Mouse (Mus musculus) cerebellum, adult 2 months (tissue): ENCODE measurements around the gene Jak3. TPM values are rescaled to one million over a fixed set of nuclear protein-coding genes. Genes with fewer than 3 reads are reported as not detected.
A peak's percentile ranks its signal among the peaks of the same experiment; 100 is the strongest.
"Not testable (repeated sequence)": the region's sequence is repeated elsewhere in the genome, so short reads cannot be mapped to it uniquely, and the experiment has no call there.

Experiments
- DNase-seq, 2 experiments: peaks; one replicate each; pipeline ENCODE4 v3.0.0; 2021
- H3K27ac ChIP-seq: fragments of 200-500 bp; 2 replicates; pipeline ENCODE4 v1.5.1; 2012; ENCODE audit warnings: low read length, control low read depth, inconsistent platforms; ENCODE audit not compliant: insufficient read depth
- H3K27me3 ChIP-seq: fragments of 200-500 bp; 2 replicates; pipeline ENCODE4 v1.6.1; 2012; ENCODE audit warnings: inconsistent platforms, mild to moderate bottlenecking, low read length, moderate library complexity; ENCODE audit not compliant: control insufficient read depth, insufficient read depth
- H3K4me1 ChIP-seq: fragments of 200-500 bp; 2 replicates; pipeline ENCODE4 v1.6.1; 2011; ENCODE audit warnings: low read length; ENCODE audit not compliant: control insufficient read depth, insufficient read depth
- H3K4me3 ChIP-seq: fragments of 200-500 bp; replicated peaks from 2 replicates; pipeline ENCODE3; 2011; ENCODE audit warnings: mild to moderate bottlenecking, low read depth, low read length, control low read depth; ENCODE audit not compliant: insufficient read depth
- CTCF ChIP-seq: fragments of 200-500 bp; IDR thresholded peaks from 2 replicates; pipeline ENCODE4 v1.5.1; 2011; ENCODE audit warnings: low read depth, mild to moderate bottlenecking, control low read depth, low read length, moderate library complexity, borderline replicate concordance; ENCODE audit not compliant: insufficient read depth
- POLR2A ChIP-seq: fragments of 200-500 bp; IDR thresholded peaks from 2 replicates; pipeline ENCODE4 v1.6.1; 2011; ENCODE audit warnings: low read length, control low read depth, borderline replicate concordance; ENCODE audit not compliant: insufficient read depth
- WGBS: fragments of 180-500 bp; shearing (Covaris S2); methylation state at CpG from one replicate; pipeline ENCODE4 v1.1.7; 2018; 5-methylcytosine and 5-hydroxymethylcytosine counted together
- polyA plus RNA-seq: library from polyadenylated mRNA; depleted of rRNA; stranded (reverse); fragments of >200 nt; gene quantifications from 2 replicates; pipeline ENCODE4 v1.2.3, GENCODE M21; 2012

Gene Jak3
- polyA plus RNA-seq, 1 experiment = 3.6 TPM

DNA sequence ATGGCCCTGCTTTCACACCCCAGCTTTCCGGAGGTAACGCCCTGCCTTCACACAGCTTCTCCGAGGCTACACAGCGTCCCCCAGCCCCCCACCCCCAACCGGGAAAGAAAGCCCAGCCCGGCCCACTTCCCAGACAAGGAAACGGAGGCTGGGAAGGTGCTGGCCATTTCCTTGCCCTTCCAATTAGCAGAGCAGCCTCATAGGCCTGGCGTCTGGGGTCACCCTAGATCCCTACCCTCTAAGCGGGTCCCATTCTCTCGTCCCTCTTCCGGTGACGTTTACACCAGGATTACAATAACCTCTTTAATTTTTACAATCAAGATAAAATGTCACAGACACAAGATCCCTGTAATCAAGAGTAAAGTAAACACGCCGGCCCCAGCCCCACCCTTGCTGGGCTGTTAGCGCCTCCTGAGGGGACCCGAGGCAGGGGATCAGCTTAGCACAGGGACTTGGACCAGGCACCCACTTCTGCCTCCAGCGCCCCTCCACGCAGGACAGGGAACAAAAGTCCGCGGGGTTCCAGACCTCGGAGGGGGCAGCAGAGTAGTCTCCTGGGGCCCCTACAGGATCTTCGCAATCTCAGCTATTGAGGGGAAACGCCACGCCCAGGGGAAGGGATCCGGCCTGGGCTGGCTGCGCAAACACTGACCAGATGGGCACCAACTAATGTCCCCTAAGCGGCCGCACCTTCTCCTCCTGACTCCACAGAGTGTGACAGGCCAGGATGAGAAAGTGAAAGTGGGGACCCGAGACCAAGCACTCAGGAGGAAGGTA is 24.6 kb downstream of the Jak3 start:
- H3K4me3 ChIP-seq = no peak overlapping the region
- no peaks in the 10 kb centered on the region; the same call in 1 of the 2 replicates for H3K27me3 ChIP-seq
- TF ChIP-seq CTCF (no peak), POLR2A (no peak)
- WGBS = 17% methylated on average over 29 of the region's 29 CpGs
- no peak for DNase-seq
- H3K27ac ChIP-seq = no peak overlapping the region
- no peaks in the 10 kb centered on the region for H3K4me1 ChIP-seq

DNA sequence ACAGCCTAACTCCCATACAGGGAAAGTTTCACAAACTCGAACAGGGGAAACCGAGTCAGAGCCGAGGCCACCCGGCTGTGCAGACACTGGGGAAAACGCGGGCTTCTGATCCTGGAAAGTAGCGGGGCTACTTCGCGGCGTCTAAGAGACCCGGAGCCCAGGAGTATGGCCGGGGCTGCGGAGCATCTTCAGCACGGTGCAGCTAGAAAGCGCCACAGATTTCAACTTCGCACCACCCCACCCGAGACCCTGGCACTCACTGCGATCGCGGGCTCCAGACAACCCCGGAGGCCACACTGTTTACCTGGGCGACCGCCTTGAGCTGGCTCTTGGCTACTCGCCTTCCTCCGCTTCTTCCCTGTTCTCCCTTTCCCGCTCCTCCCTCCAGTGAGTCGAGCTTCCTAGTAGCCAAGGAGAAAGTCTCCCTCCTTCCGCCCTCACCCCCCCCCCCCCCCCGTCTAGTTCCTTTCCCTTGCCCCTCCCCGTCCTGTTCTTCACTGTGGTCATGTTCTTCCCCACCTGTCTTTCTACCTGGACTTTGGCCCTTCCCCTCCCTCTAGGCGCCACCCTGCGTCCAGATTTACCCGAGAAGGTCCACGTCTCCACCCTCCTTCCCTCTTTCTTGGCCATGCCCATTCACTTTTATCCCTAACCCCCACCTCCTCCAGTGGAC is 25.5 kb downstream of the Jak3 start, which contains the start of gene B3gnt3:
TSS of gene B3gnt3 (minus strand) at position 376 of the 673 bp plus-strand sequence.
- Histone ChIP-seq H3K4me3 (no peak within 1 kb of the TSS), H3K4me1 (no peaks in the 10 kb centered on the region), H3K27me3 (no peaks in the 10 kb centered on the region; the same call in 1 of the 2 replicates), H3K27ac (no peak within 1 kb of the TSS)
- no peak for DNase-seq
- WGBS = 19% methylated on average over 33 of the region's 34 CpGs
- TF ChIP-seq CTCF = no peak
- no peak for TF ChIP-seq POLR2A

DNA sequence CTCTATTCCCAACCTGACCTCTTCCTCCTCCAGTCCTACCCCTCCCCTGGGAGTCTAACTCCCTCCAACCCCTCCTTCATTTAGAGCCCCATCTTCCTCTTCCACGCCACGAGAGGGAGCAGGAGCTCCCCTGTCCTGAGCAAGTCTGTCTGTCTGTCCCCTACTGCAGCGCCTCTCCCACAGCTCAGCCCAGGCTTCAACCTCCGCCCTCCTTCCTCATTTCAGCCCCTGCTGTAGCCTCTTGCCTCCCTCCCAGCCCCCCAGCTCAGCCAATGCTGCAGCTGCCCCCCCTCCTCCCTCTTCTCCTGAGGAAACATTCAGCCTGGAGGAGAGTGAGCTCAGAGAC is 26.0 kb downstream of the Jak3 start:
- 35% methylated on average over 4 of the region's 4 CpGs for WGBS
- Histone ChIP-seq H3K4me1 (no peaks in the 10 kb centered on the region), H3K4me3 (no peak overlapping the region), H3K27me3 (no peaks in the 10 kb centered on the region; the same call in 1 of the 2 replicates), H3K27ac (no peak overlapping the region)
- DNase-seq = no peak
- no peak for TF ChIP-seq CTCF
- no peak for TF ChIP-seq POLR2A

DNA sequence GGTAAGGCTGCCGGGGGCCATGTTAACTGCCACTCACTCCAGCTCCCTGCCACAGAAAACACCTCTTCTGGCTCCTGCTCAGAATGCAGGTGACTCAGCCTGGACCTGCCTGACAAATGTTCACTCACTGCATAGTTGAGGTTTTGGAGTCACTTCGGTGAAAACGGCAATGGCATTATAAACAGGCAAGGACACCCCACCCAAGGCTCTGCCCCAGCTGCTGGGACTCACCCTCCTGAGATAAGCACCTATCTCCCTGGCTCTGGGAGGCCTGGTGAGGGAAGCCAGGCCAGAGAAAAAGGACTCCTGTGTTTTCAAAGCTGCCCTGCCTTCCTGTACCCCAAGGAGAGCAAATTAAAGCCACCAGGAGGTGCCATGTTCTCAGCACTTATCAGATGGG is 26.8 kb downstream of the Jak3 start:
- H3K27ac ChIP-seq = no peak overlapping the region
- DNase-seq = no peak
- no peaks in the 10 kb centered on the region for H3K4me1 ChIP-seq
- 94% methylated on average over 3 of the region's 3 CpGs for WGBS
- no peak overlapping the region for H3K4me3 ChIP-seq
- no peaks in the 10 kb centered on the region; the same call in 1 of the 2 replicates for H3K27me3 ChIP-seq
- no peak for TF ChIP-seq POLR2A
- no peak for TF ChIP-seq CTCF

DNA sequence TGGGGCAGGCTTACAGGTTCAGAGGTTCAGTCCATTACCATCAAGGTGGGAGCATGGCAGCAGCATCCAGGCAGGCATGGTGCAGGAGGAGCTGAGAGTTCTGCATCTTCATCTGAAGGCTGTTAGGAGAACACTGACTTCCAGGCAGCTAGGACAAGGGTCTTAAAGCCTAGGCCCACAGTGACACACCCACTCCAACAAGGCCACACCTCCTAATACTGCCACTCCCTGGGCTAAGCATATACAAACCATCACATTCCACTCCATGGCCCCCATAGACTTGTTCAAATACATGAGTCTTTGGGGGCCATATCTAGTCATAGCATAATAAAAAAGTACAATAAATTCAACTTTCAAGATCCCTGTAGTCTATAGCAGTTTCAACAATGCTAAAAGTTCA is 27.3 kb downstream of the Jak3 start:
- not testable (repeated sequence) for DNase-seq, H3K4me3 ChIP-seq, H3K27me3 ChIP-seq, H3K4me1 ChIP-seq, H3K27ac ChIP-seq

DNA sequence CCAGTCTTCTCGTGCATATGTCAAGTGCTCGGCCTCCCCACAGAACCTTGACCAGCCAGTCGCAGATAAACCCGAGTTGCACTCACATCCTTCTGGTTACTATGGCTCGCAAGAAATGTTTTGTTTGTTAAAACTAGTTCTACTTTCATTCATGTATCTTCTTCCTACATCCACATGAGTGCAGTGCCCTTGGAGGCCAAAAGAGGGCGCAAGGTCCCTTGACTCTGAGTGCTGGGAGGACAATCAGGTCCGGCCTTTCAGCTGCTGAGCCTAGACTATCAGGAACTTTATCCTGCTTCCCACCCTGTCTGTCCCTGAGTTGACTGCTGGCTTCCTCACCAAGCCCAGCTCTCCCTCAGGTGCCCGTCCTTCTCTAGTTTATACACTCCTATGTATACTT is 31.8 kb downstream of the Jak3 start:
- TF ChIP-seq POLR2A = no peak
- TF ChIP-seq CTCF = peak; percentile 65
- Histone ChIP-seq H3K27me3 (no peaks in the 10 kb centered on the region), H3K27ac (no peak overlapping the region), H3K4me1 (peaks cover 8% of the 10 kb centered on the region; the same call in 1 of the 2 replicates), H3K4me3 (no peak overlapping the region)
- no peak for DNase-seq
- 54% methylated on average over 8 of the region's 8 CpGs for WGBS

DNA sequence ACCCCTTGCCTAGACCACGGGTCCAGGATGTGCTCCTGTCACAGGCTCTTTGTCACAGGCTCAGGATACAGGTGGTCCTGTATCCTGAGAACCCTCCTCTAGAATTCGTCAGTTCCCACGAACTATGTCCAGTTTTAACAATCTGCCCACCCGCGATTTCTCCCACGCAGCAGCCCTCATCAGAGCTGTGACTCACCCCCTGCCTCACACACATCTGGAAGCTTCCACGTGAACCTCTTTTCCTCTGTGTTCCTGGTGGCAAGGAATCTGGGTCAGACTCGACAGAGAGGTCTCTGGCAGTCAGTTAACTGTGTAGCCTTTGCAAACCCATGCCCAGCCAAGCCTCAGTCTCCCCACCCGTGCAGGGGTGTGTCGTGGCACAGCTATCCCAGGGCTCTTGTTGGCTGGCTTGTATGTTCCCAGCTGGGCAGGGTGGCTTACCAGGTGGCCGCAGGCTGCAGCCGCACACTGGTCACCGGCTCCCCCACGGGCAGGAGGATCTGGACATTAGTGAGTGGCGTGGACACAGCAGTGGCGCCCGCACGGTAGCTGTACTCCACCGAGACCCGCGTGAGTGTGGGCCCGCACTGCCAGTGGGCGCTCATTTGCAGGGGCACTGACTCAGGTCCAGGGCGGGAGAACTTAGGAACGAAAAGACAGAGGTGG is 33.2 kb downstream of the Jak3 start:
- Histone ChIP-seq H3K27me3 (no peaks in the 10 kb centered on the region), H3K27ac (no peak overlapping the region), H3K4me3 (peak overlapping the region; percentile 57), H3K4me1 (peaks cover 8% of the 10 kb centered on the region; the same call in 1 of the 2 replicates)
- TF ChIP-seq POLR2A (no peak), CTCF (no peak)
- DNase-seq = no peak
- 38% methylated on average over 25 of the region's 25 CpGs for WGBS
